Mouse (Mus musculus) G1E (cell line): ENCODE results near the gene Fbxo47. TPM values are rescaled to one million over a fixed set of nuclear protein-coding genes. Genes with fewer than 3 reads are reported as not detected.

ENCODE experiments used
- ATAC-seq: 2 replicates; pipeline ENCODE4 v1.8.0; 2016; ENCODE audit warnings: mild to moderate bottlenecking; ENCODE audit not compliant: insufficient number of reproducible peaks, poor library complexity, low FRiP score, severe bottlenecking; ENCODE audit errors: extremely low read depth
- DNase-seq: peaks from one replicate; pipeline ENCODE4 v3.0.0; 2012; ENCODE audit warnings: low spot score
- H3K27me3 ChIP-seq: 2 replicates; pipeline ENCODE4 v1.6.1; 2012; ENCODE audit warnings: mild to moderate bottlenecking, low read length, inconsistent platforms; ENCODE audit not compliant: insufficient read depth
- H3K36me3 ChIP-seq: replicated peaks from 2 replicates; pipeline ENCODE3; 2012; ENCODE audit warnings: mild to moderate bottlenecking, inconsistent platforms
- H3K4me1 ChIP-seq: 2 replicates; pipeline ENCODE4 v1.6.1; 2012; ENCODE audit warnings: low read depth, low read length, inconsistent platforms, mixed read lengths; ENCODE audit not compliant: insufficient read depth
- H3K4me3 ChIP-seq: 2 replicates; pipeline ENCODE4 v1.5.1; 2012; ENCODE audit warnings: low read depth, mild to moderate bottlenecking, inconsistent platforms, low read length, moderate library complexity, mixed read lengths
- H3K9me3 ChIP-seq: replicated peaks from 2 replicates; pipeline ENCODE4 v1.6.1; 2012; ENCODE audit warnings: inconsistent platforms
- CTCF ChIP-seq: IDR thresholded peaks from 2 replicates; pipeline ENCODE4 v1.5.1; 2012; ENCODE audit warnings: low read depth, low read length, inconsistent platforms, mixed read lengths
- GATA1 ChIP-seq: IDR thresholded peaks from 2 replicates; pipeline ENCODE4 v1.6.1; 2012; ENCODE audit warnings: borderline replicate concordance, low read length, inconsistent platforms, mixed read lengths
- GATA2 ChIP-seq: IDR thresholded peaks from 2 replicates; pipeline ENCODE4 v1.6.1; 2012; ENCODE audit warnings: low read depth, low read length, inconsistent platforms, borderline replicate concordance
- POLR2AphosphoS5 ChIP-seq: IDR thresholded peaks from 2 replicates; pipeline ENCODE4 v1.6.1; 2012; ENCODE audit warnings: low read depth, low read length, inconsistent platforms; ENCODE audit not compliant: insufficient replicate concordance
- TAL1 ChIP-seq: conservative IDR thresholded peaks from 2 replicates; pipeline ENCODE4 v1.6.1; 2012; ENCODE audit warnings: low read depth, low read length, inconsistent platforms, mixed read lengths
- polyA plus RNA-seq: library from polyadenylated mRNA; stranded (reverse); fragments of >175 nt; gene quantifications from 2 replicates; pipeline ENCODE4 v1.2.3, GENCODE M21; 2012
- total RNA-seq, 2 experiments: library from RNA; stranded (forward) in 1 of 2; stranded (reverse) in 1 of 2; fragments of 200-1000 nt in 1 of 2; fragments of >200 nt in 1 of 2; fragmentation: Nextera tagmentation in 1 of 2; gene quantifications; 2 replicates each; pipeline ENCODE4 v1.2.3; 2014 to 2017

The Fbxo47 gene
- total and polyA plus RNA-seq, 3 experiments: 0.55 to 1.9 TPM; not detected in 1

GRCm38 (mm10) chr11:97915471-97915870 lies 31.5 kb upstream of the Fbxo47 start:
- H3K9me3 ChIP-seq: no peaks in the 10 kb centered on the region
- H3K27me3 ChIP-seq: peaks cover 18% of the 10 kb centered on the region
- H3K4me1 ChIP-seq: peaks cover 4% of the 10 kb centered on the region
- DNase-seq: no peak
- H3K4me3 ChIP-seq: no peak overlapping the region
- H3K36me3 ChIP-seq: no peaks in the 10 kb centered on the region
- no peak for ATAC-seq
- TF ChIP-seq POLR2AphosphoS5 (no peak), TAL1 (no peak), GATA1 (no peak), GATA2 (no peak), CTCF (no peak)

GRCm38 (mm10) chr11:97913111-97913510 lies 29.2 kb upstream of the Fbxo47 start:
- Histone ChIP-seq H3K9me3 (no peaks in the 10 kb centered on the region), H3K27me3 (peaks cover 32% of the 10 kb centered on the region), H3K4me1 (peaks cover 6% of the 10 kb centered on the region), H3K36me3 (no peaks in the 10 kb centered on the region), H3K4me3 (no peak overlapping the region)
- no peak for ATAC-seq
- TF ChIP-seq CTCF (no peak), POLR2AphosphoS5 (no peak), TAL1 (no peak), GATA1 (no peak), GATA2 (no peak)
- DNase-seq: no peak

GRCm38 (mm10) chr11:97908634-97909348 lies 24.8 kb upstream of the Fbxo47 start:
- Histone ChIP-seq H3K36me3 (no peaks in the 10 kb centered on the region), H3K9me3 (no peaks in the 10 kb centered on the region), H3K27me3 (peaks cover 41% of the 10 kb centered on the region), H3K4me3 (no peak overlapping the region), H3K4me1 (peaks cover 6% of the 10 kb centered on the region)
- TF ChIP-seq GATA2: no peak
- TF ChIP-seq CTCF: no peak
- ATAC-seq: no peak
- DNase-seq: no peak

GRCm38 (mm10) chr11:97907935-97908334 lies 24.0 kb upstream of the Fbxo47 start:
- no peaks in the 10 kb centered on the region for H3K36me3 ChIP-seq
- H3K4me3 ChIP-seq: no peak overlapping the region
- no peak for DNase-seq
- H3K27me3 ChIP-seq: peaks cover 40% of the 10 kb centered on the region
- TF ChIP-seq TAL1: no peak
- TF ChIP-seq POLR2AphosphoS5: no peak
- no peak for TF ChIP-seq CTCF
- no peak for TF ChIP-seq GATA2
- TF ChIP-seq GATA1: no peak
- no peak for ATAC-seq
- H3K4me1 ChIP-seq: peaks cover 2% of the 10 kb centered on the region
- no peaks in the 10 kb centered on the region for H3K9me3 ChIP-seq

GRCm38 (mm10) chr11:97906905-97907304 lies 23.0 kb upstream of the Fbxo47 start:
- ATAC-seq (no peak), DNase-seq (no peak)
- TF ChIP-seq GATA1: no peak
- no peak for TF ChIP-seq GATA2
- no peak for TF ChIP-seq POLR2AphosphoS5
- TF ChIP-seq CTCF: no peak
- TF ChIP-seq TAL1: no peak
- Histone ChIP-seq H3K4me1 (peaks cover 2% of the 10 kb centered on the region; the same call in 1 of the 2 replicates), H3K36me3 (no peaks in the 10 kb centered on the region), H3K27me3 (peaks cover 40% of the 10 kb centered on the region), H3K4me3 (no peak overlapping the region), H3K9me3 (no peaks in the 10 kb centered on the region)

GRCm38 (mm10) chr11:97905941-97906340 lies 22.0 kb upstream of the Fbxo47 start:
- Histone ChIP-seq H3K4me3 (no peak overlapping the region), H3K27me3 (peaks cover 36% of the 10 kb centered on the region), H3K4me1 (peaks cover 2% of the 10 kb centered on the region; the same call in 1 of the 2 replicates), H3K9me3 (no peaks in the 10 kb centered on the region), H3K36me3 (no peaks in the 10 kb centered on the region)
- ATAC-seq (no peak), DNase-seq (no peak)
- no peak for TF ChIP-seq GATA2
- TF ChIP-seq GATA1: no peak
- no peak for TF ChIP-seq POLR2AphosphoS5
- TF ChIP-seq TAL1: no peak
